Mouse (Mus musculus): ENCODE results near the gene Dhx32. TPM values are rescaled to one million over a fixed set of nuclear protein-coding genes. Genes with fewer than 3 reads are reported as not detected.

Gene Dhx32
- polyA plus RNA-seq, 1 experiment from 2014 or later: 89.5 TPM

DNA sequence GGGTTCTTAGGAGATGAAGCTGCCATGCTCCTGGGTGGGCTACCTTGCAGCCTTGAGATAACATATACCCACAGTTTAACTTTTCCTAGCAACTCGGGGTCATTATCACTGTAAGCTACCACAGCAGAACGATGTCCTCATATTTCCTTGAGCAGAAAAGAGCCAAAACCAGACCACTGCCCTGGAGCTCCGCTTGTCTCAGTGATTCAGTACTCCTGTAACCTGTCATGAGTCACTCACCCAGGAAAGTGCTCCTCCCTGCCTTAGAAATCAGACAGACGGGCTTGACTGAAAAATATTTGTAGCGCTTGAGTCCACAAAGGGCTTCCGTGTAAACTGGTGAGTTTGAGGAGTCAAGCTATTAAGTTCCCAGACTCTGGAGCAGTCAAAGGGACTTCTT lies 19.8 kb downstream of the Dhx32 start:
- ATAC-seq: no peak
- Histone ChIP-seq H3K9me3 (ENCODE audit: control insufficient read depth, low read length) (no peaks in the 10 kb centered on the region), H3K27ac (ENCODE audit: low read length) (peak overlapping the region; percentile 7; the same call in 1 of the 2 replicates), H3K9ac (ENCODE audit: low read depth, low read length) (no peak overlapping the region), H3K36me3 (ENCODE audit: control insufficient read depth, insufficient read depth, low read length) (peaks cover 3% of the 10 kb centered on the region; the same call in 1 of the 2 replicates), H3K27me3 (replicated peaks; ENCODE audit: control insufficient read depth, insufficient read depth, low read length) (no peaks in the 10 kb centered on the region), H3K4me3 (ENCODE audit: low read length) (no peak overlapping the region), H3K4me2 (ENCODE audit: low read depth, low read length) (no peak overlapping the region), H3K4me1 (ENCODE audit: control insufficient read depth, insufficient read depth, low read length) (peaks cover 12% of the 10 kb centered on the region)
- 70% methylated on average over 6 of the region's 6 CpGs for WGBS

GRCm38 (mm10) chr7:133759611-133760353 lies 22.7 kb downstream of the Dhx32 start:
- Histone ChIP-seq H3K4me3 (ENCODE audit: low read length) (no peak overlapping the region), H3K9ac (ENCODE audit: low read depth, low read length) (no peak overlapping the region; the same call in 1 of the 2 replicates), H3K27me3 (replicated peaks; ENCODE audit: control insufficient read depth, insufficient read depth, low read length) (no peaks in the 10 kb centered on the region), H3K9me3 (ENCODE audit: control insufficient read depth, low read length) (no peaks in the 10 kb centered on the region), H3K36me3 (ENCODE audit: control insufficient read depth, insufficient read depth, low read length) (peaks cover 3% of the 10 kb centered on the region; the same call in 1 of the 2 replicates), H3K27ac (ENCODE audit: low read length) (peak overlapping the region; percentile 23; the same call in 1 of the 2 replicates), H3K4me2 (ENCODE audit: low read depth, low read length) (peak overlapping the region; percentile 26), H3K4me1 (ENCODE audit: control insufficient read depth, insufficient read depth, low read length) (peaks cover 12% of the 10 kb centered on the region)
- WGBS: 23% methylated on average over 27 of the region's 27 CpGs
- ATAC-seq: peak; percentile 62

GRCm38 (mm10) chr7:133758716-133759115 lies 23.8 kb downstream of the Dhx32 start:
- H3K27ac ChIP-seq (ENCODE audit: low read length): no peak overlapping the region
- no peak for ATAC-seq
- no peak overlapping the region for H3K4me3 ChIP-seq (ENCODE audit: low read length)
- H3K4me1 ChIP-seq (ENCODE audit: control insufficient read depth, insufficient read depth, low read length): peaks cover 9% of the 10 kb centered on the region
- no peaks in the 10 kb centered on the region for H3K27me3 ChIP-seq (replicated peaks; ENCODE audit: control insufficient read depth, insufficient read depth, low read length)
- H3K36me3 ChIP-seq (ENCODE audit: control insufficient read depth, insufficient read depth, low read length): peaks cover 3% of the 10 kb centered on the region; the same call in 1 of the 2 replicates
- no peak overlapping the region for H3K4me2 ChIP-seq (ENCODE audit: low read depth, low read length)
- WGBS: over 99% methylated on average over 5 of the region's 5 CpGs
- H3K9me3 ChIP-seq (ENCODE audit: control insufficient read depth, low read length): no peaks in the 10 kb centered on the region
- no peak overlapping the region for H3K9ac ChIP-seq (ENCODE audit: low read depth, low read length)

- Histone ChIP-seq H3K36me3 (ENCODE audit: control insufficient read depth, insufficient read depth, low read length) (peaks cover 3% of the 10 kb centered on the region; the same call in 1 of the 2 replicates), H3K4me1 (ENCODE audit: control insufficient read depth, insufficient read depth, low read length) (peaks cover 7% of the 10 kb centered on the region; the same call in 1 of the 2 replicates), H3K27ac (ENCODE audit: low read length) (no peak overlapping the region), H3K27me3 (replicated peaks; ENCODE audit: control insufficient read depth, insufficient read depth, low read length) (no peaks in the 10 kb centered on the region), H3K4me3 (ENCODE audit: low read length) (no peak overlapping the region), H3K9me3 (ENCODE audit: control insufficient read depth, low read length) (no peaks in the 10 kb centered on the region), H3K9ac (ENCODE audit: low read depth, low read length) (no peak overlapping the region), H3K4me2 (ENCODE audit: low read depth, low read length) (no peak overlapping the region)
- WGBS: 60% methylated on average over 5 of the region's 5 CpGs
- ATAC-seq: no peak
These were observed 24.5 kb downstream of the Dhx32 start for GRCm38 (mm10) chr7:133757961-133758455.

- Histone ChIP-seq H3K27me3 (replicated peaks; ENCODE audit: control insufficient read depth, insufficient read depth, low read length) (no peaks in the 10 kb centered on the region), H3K27ac (ENCODE audit: low read length) (peak overlapping the region; percentile 30), H3K4me1 (ENCODE audit: control insufficient read depth, insufficient read depth, low read length) (peaks cover 10% of the 10 kb centered on the region; the same call in 1 of the 2 replicates), H3K36me3 (ENCODE audit: control insufficient read depth, insufficient read depth, low read length) (0 out of 2 replicates have a peak, but pooled peaks cover 2% of the 10 kb centered on the region), H3K9me3 (ENCODE audit: control insufficient read depth, low read length) (no peaks in the 10 kb centered on the region), H3K9ac (ENCODE audit: low read depth, low read length) (no peak overlapping the region), H3K4me3 (ENCODE audit: low read length) (no peak overlapping the region), H3K4me2 (ENCODE audit: low read depth, low read length) (no peak overlapping the region)
- WGBS: 81% methylated on average over 5 of the region's 5 CpGs
- no peak; the same call in 1 of the 2 replicates for ATAC-seq
These were observed 31.4 kb downstream of the Dhx32 start for GRCm38 (mm10) chr7:133751163-133751562.

DNA sequence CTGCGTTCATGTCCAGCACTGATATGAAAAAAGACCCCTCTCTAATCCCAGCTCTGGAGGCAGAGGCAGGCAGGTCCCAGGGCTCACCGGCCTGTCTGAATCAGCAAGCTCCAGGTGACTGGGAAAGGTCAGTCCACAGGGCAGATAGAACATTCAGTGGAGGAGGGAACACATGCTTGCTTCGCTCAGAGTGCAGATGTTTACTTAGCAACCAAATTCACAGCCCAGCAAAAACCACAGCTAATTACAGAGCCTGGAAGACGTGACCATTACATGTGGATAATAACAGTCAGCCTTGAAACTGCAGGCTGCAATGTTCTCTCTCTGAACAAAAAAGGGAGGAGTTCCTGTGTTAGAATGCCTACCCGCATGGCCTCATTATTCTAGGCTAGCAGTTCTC lies 31.9 kb downstream of the Dhx32 start:
- Histone ChIP-seq H3K9me3 (ENCODE audit: control insufficient read depth, low read length) (no peaks in the 10 kb centered on the region), H3K36me3 (ENCODE audit: control insufficient read depth, insufficient read depth, low read length) (0 out of 2 replicates have a peak, but pooled peaks cover 2% of the 10 kb centered on the region), H3K9ac (ENCODE audit: low read depth, low read length) (no peak overlapping the region), H3K4me2 (ENCODE audit: low read depth, low read length) (no peak overlapping the region), H3K4me1 (ENCODE audit: control insufficient read depth, insufficient read depth, low read length) (peaks cover 10% of the 10 kb centered on the region; the same call in 1 of the 2 replicates), H3K27me3 (replicated peaks; ENCODE audit: control insufficient read depth, insufficient read depth, low read length) (no peaks in the 10 kb centered on the region), H3K27ac (ENCODE audit: low read length) (peak overlapping the region; percentile 56), H3K4me3 (ENCODE audit: low read length) (no peak overlapping the region)
- WGBS: 61% methylated on average over 5 of the region's 5 CpGs
- peak; percentile 82 for ATAC-seq

- no peak for ATAC-seq
- H3K9me3 ChIP-seq (ENCODE audit: control insufficient read depth, low read length): no peaks in the 10 kb centered on the region
- peak overlapping the region; percentile 7; the same call in 1 of the 2 replicates for H3K27ac ChIP-seq (ENCODE audit: low read length)
- H3K36me3 ChIP-seq (ENCODE audit: control insufficient read depth, insufficient read depth, low read length): 0 out of 2 replicates have a peak, but pooled peaks cover 2% of the 10 kb centered on the region
- H3K9ac ChIP-seq (ENCODE audit: low read depth, low read length): no peak overlapping the region
- H3K27me3 ChIP-seq (replicated peaks; ENCODE audit: control insufficient read depth, insufficient read depth, low read length): no peaks in the 10 kb centered on the region
- H3K4me2 ChIP-seq (ENCODE audit: low read depth, low read length): no peak overlapping the region
- 77% methylated on average over 14 of the region's 14 CpGs for WGBS
- H3K4me3 ChIP-seq (ENCODE audit: low read length): no peak overlapping the region
- peaks cover 10% of the 10 kb centered on the region; the same call in 1 of the 2 replicates for H3K4me1 ChIP-seq (ENCODE audit: control insufficient read depth, insufficient read depth, low read length)
These were observed 33.8 kb downstream of the Dhx32 start for GRCm38 (mm10) chr7:133748753-133749152.

DNA sequence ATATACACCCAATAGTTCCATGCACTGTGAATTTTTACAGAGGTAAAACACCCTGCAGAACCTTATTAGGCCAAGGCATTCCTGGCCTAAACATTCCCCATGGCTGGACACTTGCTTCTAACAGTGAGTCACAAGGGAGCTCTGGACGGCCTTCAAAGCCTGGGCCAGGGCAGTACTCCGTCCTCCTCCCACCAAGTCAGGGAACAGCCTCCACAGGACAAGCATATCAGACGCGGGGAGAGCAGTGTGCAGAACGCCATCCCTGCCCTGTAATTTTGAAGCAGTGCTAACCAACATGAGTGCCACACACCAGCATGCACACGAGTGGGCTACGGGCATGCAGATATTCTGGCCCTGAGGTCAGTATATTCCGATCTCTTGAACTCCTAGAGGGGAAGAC lies 35.2 kb downstream of the Dhx32 start:
- H3K27ac ChIP-seq (ENCODE audit: low read length): 0 out of 2 replicates have a peak overlapping the region, but pooled peaks have one; percentile 21
- H3K9ac ChIP-seq (ENCODE audit: low read depth, low read length): no peak overlapping the region
- no peaks in the 10 kb centered on the region for H3K9me3 ChIP-seq (ENCODE audit: control insufficient read depth, low read length)
- 82% methylated on average over 8 of the region's 8 CpGs for WGBS
- H3K27me3 ChIP-seq (replicated peaks; ENCODE audit: control insufficient read depth, insufficient read depth, low read length): no peaks in the 10 kb centered on the region
- no peak overlapping the region for H3K4me2 ChIP-seq (ENCODE audit: low read depth, low read length)
- no peak overlapping the region for H3K4me3 ChIP-seq (ENCODE audit: low read length)
- 0 out of 2 replicates have a peak, but pooled peaks cover 2% of the 10 kb centered on the region for H3K36me3 ChIP-seq (ENCODE audit: control insufficient read depth, insufficient read depth, low read length)
- no peak for ATAC-seq
- H3K4me1 ChIP-seq (ENCODE audit: control insufficient read depth, insufficient read depth, low read length): peaks cover 10% of the 10 kb centered on the region; the same call in 1 of the 2 replicates

DNA sequence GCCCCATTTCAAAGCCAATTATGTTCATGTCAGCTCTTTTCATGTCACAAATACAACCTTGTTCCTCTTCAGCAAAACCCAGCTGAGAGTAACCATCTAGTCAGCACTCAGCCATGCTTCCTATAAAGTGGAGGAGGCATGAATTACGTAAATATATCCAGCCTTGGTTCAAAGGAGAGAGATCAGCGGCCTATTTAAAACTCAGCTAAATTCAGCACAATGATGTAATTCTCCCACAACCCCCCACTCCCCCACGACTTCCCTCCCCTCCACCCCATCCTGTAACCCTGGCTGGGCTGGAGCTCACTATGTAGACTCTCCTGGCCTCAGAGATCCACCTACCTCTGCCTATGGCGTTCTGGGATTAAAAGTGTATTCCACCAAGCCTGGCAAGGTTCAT lies 37.8 kb downstream of the Dhx32 start:
- Histone ChIP-seq H3K27ac (ENCODE audit: low read length) (0 out of 2 replicates have a peak overlapping the region, but pooled peaks have one; percentile 12), H3K36me3 (ENCODE audit: control insufficient read depth, insufficient read depth, low read length) (peaks cover 2% of the 10 kb centered on the region; the same call in 1 of the 2 replicates)
- WGBS: 43% methylated on average over 4 of the region's 4 CpGs

More for the DNA sequence above, 37.8 kb downstream of the Dhx32 start:
- Histone ChIP-seq H3K4me3 (ENCODE audit: low read length) (no peak overlapping the region), H3K4me2 (ENCODE audit: low read depth, low read length) (no peak overlapping the region), H3K27me3 (replicated peaks; ENCODE audit: control insufficient read depth, insufficient read depth, low read length) (no peaks in the 10 kb centered on the region), H3K9ac (ENCODE audit: low read depth, low read length) (no peak overlapping the region), H3K4me1 (ENCODE audit: control insufficient read depth, insufficient read depth, low read length) (no peaks in the 10 kb centered on the region), H3K9me3 (ENCODE audit: control insufficient read depth, low read length) (no peaks in the 10 kb centered on the region)
- 0 out of 2 replicates have a peak, but pooled peaks have one; percentile 27 for ATAC-seq
